Mouse (Mus musculus): ENCODE data around the gene Kri1.

DNA sequence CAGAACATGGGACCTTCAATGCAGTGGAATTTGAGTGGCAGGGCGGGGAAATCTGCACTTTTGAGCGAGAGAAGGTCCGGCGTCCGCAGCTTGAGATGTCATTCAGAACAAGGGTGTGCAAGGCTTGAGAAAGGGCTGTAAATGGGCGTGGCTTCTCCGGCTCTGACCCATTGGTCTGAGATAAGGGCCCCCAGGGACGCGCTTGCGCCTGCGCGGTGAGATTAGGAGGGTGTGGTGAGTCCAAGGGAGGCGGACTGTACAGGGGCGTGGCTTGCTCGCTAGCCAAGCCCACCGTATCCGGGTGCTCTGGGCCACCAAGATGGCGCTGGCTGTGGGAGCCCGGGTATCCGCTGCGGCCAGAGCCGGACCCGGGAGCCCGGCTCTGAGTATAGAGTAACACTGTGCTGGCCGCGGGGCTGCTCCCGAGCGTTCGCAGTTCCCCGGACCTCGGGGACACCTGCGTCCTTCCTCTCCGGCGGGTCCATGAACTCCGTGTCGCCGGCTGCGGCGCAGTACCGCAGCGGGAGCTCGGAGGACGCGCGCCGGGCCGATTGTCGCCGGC lies 22.7 kb downstream of the Kri1 start, which contains the start of gene Atg4d:
- no peak for TF ChIP-seq CTCF (IDR thresholded peaks at IDR 0.05; ENCODE audit: borderline replicate concordance, insufficient read depth, low read length)
- peak; percentile 74 for TF ChIP-seq POLR2A (IDR thresholded peaks at IDR 0.05; ENCODE audit: low read depth, low read length)
